Mouse (Mus musculus) fat pad, adult 2 months (tissue): ENCODE measurements around the gene Lsm4.

Experiments used
- DNase-seq: peaks from one replicate; pipeline ENCODE4 v3.0.0-alpha.2; 2011; ENCODE audit warnings: low read depth, low spot score; ENCODE audit errors: extremely low read depth

The Lsm4 gene

GRCm38 (mm10) chr8:70673079-70673856 is at the start of gene Lsm4:
TSS of gene Lsm4 (plus strand) at chr8:70673248.
- DNase-seq: peak; percentile 98

GRCm38 (mm10) chr8:70625104-70625503 is 47.9 kb upstream of the Lsm4 start:
- DNase-seq: no peak

GRCm38 (mm10) chr8:70627041-70627440 is 46.0 kb upstream of the Lsm4 start:
- no peak for DNase-seq

- DNase-seq: no peak
These were observed 44.0 kb upstream of the Lsm4 start for GRCm38 (mm10) chr8:70628986-70629490.

GRCm38 (mm10) chr8:70629574-70630531 is 43.2 kb upstream of the Lsm4 start:
- DNase-seq: no peak

GRCm38 (mm10) chr8:70630532-70631381 is 42.3 kb upstream of the Lsm4 start:
- DNase-seq: no peak

GRCm38 (mm10) chr8:70631436-70631835 is 41.6 kb upstream of the Lsm4 start:
- no peak for DNase-seq

GRCm38 (mm10) chr8:70632346-70632892 is 40.6 kb upstream of the Lsm4 start, which contains the start of gene Gdf15:
TSS of gene Gdf15 (minus strand) at chr8:70632456.
- no peak for DNase-seq

GRCm38 (mm10) chr8:70634066-70634465 is 39.0 kb upstream of the Lsm4 start:
- DNase-seq: no peak

GRCm38 (mm10) chr8:70635527-70635926 is 37.5 kb upstream of the Lsm4 start:
- no peak for DNase-seq

- no peak for DNase-seq
These were observed 36.2 kb upstream of the Lsm4 start for GRCm38 (mm10) chr8:70636838-70637237.

- DNase-seq: no peak
These were observed 34.3 kb upstream of the Lsm4 start for GRCm38 (mm10) chr8:70638752-70639151.

GRCm38 (mm10) chr8:70643019-70643418 is 30.0 kb upstream of the Lsm4 start:
- no peak for DNase-seq

- DNase-seq: no peak
These were observed 29.0 kb upstream of the Lsm4 start for GRCm38 (mm10) chr8:70644065-70644464.

- no peak for DNase-seq
These were observed 27.4 kb upstream of the Lsm4 start for GRCm38 (mm10) chr8:70645501-70646224.

- DNase-seq: no peak
These were observed 26.7 kb upstream of the Lsm4 start for GRCm38 (mm10) chr8:70646369-70646768.

- DNase-seq: no peak
These were observed 26.3 kb upstream of the Lsm4 start for GRCm38 (mm10) chr8:70646775-70647174.

- DNase-seq: no peak
These were observed 25.5 kb upstream of the Lsm4 start for GRCm38 (mm10) chr8:70647343-70648163.

- no peak for DNase-seq
These were observed 24.9 kb upstream of the Lsm4 start for GRCm38 (mm10) chr8:70648164-70648442.
